Mouse (Mus musculus): ENCODE measurements around the gene Ccm2l. TPM values are rescaled to one million over a fixed set of nuclear protein-coding genes. Genes with fewer than 3 reads are reported as not detected.

Gene Ccm2l
- total and polyA plus RNA-seq, 2 experiments from 2014 or later = 1.1 to 7.4 TPM

DNA sequence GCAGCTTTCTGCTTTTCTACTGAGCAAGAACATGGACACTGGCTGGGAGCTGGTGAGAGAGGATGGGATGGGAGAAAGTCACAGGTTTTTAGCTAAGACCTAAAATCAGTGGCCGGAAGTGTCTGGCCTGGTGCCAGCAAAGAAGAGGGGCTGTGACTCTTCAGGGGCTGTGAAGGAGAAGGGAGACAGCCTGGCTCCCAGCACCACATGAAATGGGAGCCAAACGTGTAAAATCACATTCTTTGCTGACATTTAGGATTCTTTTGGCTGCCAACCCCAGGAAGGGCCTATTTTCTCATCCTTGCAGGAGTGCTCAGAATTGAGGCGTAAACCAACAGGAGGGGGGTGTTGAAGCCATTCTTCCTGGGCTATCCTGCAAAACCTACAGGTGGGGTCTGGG lies 21.9 kb upstream of the Ccm2l start:
- no peak overlapping the region for H3K27ac ChIP-seq (ENCODE audit: low read depth, low read length)
- peak; percentile 37 for DNase-seq
- ATAC-seq = peak; percentile 14; the same call in 1 of the 2 replicates

DNA sequence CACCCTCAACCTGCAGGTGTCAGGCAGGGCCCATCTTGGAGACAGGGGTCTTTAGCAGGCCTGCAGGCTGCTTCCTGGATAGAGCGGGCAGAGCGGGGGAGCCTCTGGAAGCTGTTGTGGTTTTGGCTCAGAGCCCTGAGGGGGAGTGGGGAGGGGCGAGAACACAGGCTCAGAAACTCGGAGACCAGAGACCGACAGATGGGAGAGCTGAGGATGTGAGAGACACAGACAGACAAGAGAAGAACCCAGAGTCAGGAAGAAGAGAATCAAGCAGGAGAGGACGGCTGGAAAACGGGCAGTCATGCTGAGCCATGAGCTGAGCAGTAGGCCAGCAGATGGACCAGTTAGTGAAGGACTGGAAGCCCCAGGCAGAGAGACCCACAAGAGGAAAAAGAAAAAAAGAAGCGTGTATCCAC lies 19.9 kb upstream of the Ccm2l start:
- Histone ChIP-seq H3K36me3 (ENCODE audit: insufficient read depth) (0 out of 2 replicates have a peak, but pooled peaks cover under 1% of the 10 kb centered on the region), H3K4me1 (ENCODE audit: insufficient read depth) (peaks cover 14% of the 10 kb centered on the region; the same call in 1 of the 2 replicates), H3K4me2 (ENCODE audit: low read depth) (no peak overlapping the region), H3K4me3 (ENCODE audit: low read depth, low read length) (no peak overlapping the region), H3K9me3 (ENCODE audit: low read length) (no peaks in the 10 kb centered on the region), H3K27me3 (ENCODE audit: insufficient read depth, low read length) (no peaks in the 10 kb centered on the region), H3K9ac (no peak overlapping the region), H3K27ac (ENCODE audit: low read depth, low read length) (peak overlapping the region; percentile 36; the same call in 1 of the 2 replicates)
- DNase-seq = peak; percentile 66
- peak; percentile 34 for ATAC-seq
- 23% methylated on average over 8 of the region's 8 CpGs for WGBS
- no peak for TF ChIP-seq CTCF (IDR thresholded peaks at IDR 0.05; ENCODE audit: low read depth)

More for the DNA sequence above, 21.9 kb upstream of the Ccm2l start:
- TF ChIP-seq CTCF (IDR thresholded peaks at IDR 0.05; ENCODE audit: low read depth) = no peak
- Histone ChIP-seq H3K9me3 (ENCODE audit: low read length) (no peaks in the 10 kb centered on the region), H3K27me3 (ENCODE audit: insufficient read depth, low read length) (no peaks in the 10 kb centered on the region), H3K36me3 (ENCODE audit: insufficient read depth) (0 out of 2 replicates have a peak, but pooled peaks cover 4% of the 10 kb centered on the region), H3K9ac (no peak overlapping the region), H3K4me3 (ENCODE audit: low read depth, low read length) (no peak overlapping the region), H3K4me2 (ENCODE audit: low read depth) (no peak overlapping the region), H3K4me1 (ENCODE audit: insufficient read depth) (peaks cover 5% of the 10 kb centered on the region; the same call in 1 of the 2 replicates)
- WGBS = 46% methylated on average over 3 of the region's 3 CpGs

DNA sequence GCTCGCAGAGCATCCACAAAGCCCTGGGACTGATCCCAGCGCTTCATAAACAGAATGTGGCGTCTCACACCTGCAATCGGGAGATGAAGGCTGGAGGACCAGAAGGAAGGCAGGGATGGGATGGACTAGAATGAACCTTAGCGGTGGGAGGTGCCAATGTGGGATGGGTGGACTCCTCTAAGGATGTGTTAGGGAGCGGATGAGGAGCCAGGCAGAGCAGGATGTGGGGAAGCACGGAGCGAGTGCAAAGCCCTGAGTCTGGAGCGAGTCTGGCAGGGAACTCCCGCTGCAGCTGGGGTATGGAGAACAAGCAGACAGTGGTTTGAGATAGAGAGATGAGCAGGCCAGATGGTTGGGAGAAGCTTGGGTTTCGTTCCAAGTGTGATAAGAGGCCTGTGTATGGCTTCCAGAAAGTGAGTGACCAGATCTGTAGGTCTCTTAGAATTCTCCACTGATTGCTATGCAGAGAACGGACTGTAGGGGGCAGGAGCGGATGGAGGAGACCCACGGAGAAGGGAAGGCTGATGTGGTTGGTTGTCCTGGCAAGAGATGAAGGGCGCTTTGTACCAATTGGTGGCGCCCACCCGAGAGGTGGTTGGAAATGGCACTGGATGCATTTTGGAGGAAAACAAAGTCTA lies 17.8 kb upstream of the Ccm2l start:
- DNase-seq (peak; percentile 73), ATAC-seq (peak; percentile 37)
- Histone ChIP-seq H3K4me2 (ENCODE audit: low read depth) (no peak overlapping the region), H3K4me3 (ENCODE audit: low read depth, low read length) (no peak overlapping the region), H3K9ac (no peak overlapping the region), H3K9me3 (ENCODE audit: low read length) (no peaks in the 10 kb centered on the region), H3K27me3 (ENCODE audit: insufficient read depth, low read length) (no peaks in the 10 kb centered on the region; the same call in 1 of the 2 replicates), H3K36me3 (ENCODE audit: insufficient read depth) (no peaks in the 10 kb centered on the region), H3K4me1 (ENCODE audit: insufficient read depth) (peaks cover 14% of the 10 kb centered on the region; the same call in 1 of the 2 replicates), H3K27ac (ENCODE audit: low read depth, low read length) (no peak overlapping the region)
- peak; percentile 74 for TF ChIP-seq CTCF (IDR thresholded peaks at IDR 0.05; ENCODE audit: low read depth)
- WGBS = 32% methylated on average over 17 of the region's 17 CpGs

DNA sequence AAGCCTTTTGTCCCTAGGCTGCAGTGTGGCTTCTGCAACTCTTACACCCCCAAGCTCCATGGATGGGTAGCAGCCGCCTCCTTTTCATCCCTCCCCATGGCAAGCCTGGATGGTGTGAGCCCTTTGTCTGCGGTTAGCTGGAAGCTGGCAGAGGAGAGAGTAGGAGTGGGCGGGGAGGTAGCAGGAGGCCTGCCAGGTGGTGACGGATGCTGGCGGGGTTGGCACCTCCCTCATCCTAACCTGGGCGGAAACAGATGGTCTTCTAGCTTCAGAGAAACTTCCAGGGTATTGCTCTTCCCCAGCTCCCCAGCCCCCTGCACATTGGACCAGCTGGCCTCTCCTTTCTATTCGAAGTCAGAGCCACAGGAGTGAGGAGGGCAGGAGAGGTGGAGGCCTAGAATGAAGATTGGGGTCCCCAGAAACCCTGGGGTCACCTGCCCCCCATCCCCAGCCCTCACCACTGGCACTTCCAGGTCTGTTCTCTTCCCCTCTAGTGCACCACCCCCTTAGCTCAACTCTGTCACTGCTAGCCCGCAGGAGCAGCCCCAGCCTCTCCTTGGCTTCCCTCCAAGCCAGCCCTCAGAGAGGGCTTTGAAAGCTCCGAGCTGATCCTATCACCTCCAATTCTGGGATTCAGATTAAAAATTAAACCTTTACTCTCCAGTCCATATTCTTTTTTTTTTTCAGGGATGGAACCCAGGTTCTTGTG lies 16.3 kb upstream of the Ccm2l start:
- H3K4me3 ChIP-seq (ENCODE audit: low read depth, low read length) = no peak overlapping the region
- H3K4me2 ChIP-seq (ENCODE audit: low read depth) = no peak overlapping the region
- peak; percentile 66 for ATAC-seq
- H3K9ac ChIP-seq = no peak overlapping the region
- peak overlapping the region; percentile 40 for H3K27ac ChIP-seq (ENCODE audit: low read depth, low read length)
- no peak for TF ChIP-seq CTCF (IDR thresholded peaks at IDR 0.05; ENCODE audit: low read depth)
- no peaks in the 10 kb centered on the region; the same call in 1 of the 2 replicates for H3K27me3 ChIP-seq (ENCODE audit: insufficient read depth, low read length)
- peaks cover 7% of the 10 kb centered on the region; the same call in 1 of the 2 replicates for H3K36me3 ChIP-seq (ENCODE audit: insufficient read depth)
- peaks cover 14% of the 10 kb centered on the region; the same call in 1 of the 2 replicates for H3K4me1 ChIP-seq (ENCODE audit: insufficient read depth)
- DNase-seq = peak; percentile 48
- no peaks in the 10 kb centered on the region for H3K9me3 ChIP-seq (ENCODE audit: low read length)
- 33% methylated on average over 9 of the region's 9 CpGs for WGBS

DNA sequence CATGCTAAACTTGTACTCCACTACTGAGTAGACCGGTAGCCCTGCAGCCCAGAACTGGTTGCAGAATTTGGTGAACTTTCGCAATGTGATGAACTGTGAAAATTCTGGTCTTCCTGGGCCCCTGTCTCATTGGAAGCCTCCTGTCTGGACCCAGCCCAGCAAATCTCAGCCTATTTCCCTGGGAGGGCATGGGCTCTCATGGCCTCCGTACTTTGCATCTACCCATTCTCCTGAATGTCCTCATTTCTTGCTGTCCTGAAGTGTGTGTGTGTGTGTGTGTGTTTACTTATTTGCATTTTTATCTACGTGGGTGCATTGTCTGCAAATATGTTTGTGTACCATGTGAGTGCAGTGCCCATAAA lies 15.8 kb upstream of the Ccm2l start:
- Histone ChIP-seq H3K9ac (no peak overlapping the region), H3K36me3 (ENCODE audit: insufficient read depth) (peaks cover 12% of the 10 kb centered on the region; the same call in 1 of the 2 replicates), H3K9me3 (ENCODE audit: low read length) (no peaks in the 10 kb centered on the region), H3K27ac (ENCODE audit: low read depth, low read length) (no peak overlapping the region), H3K4me3 (ENCODE audit: low read depth, low read length) (no peak overlapping the region), H3K27me3 (ENCODE audit: insufficient read depth, low read length) (no peaks in the 10 kb centered on the region; the same call in 1 of the 2 replicates), H3K4me1 (ENCODE audit: insufficient read depth) (peaks cover 14% of the 10 kb centered on the region; the same call in 1 of the 2 replicates), H3K4me2 (ENCODE audit: low read depth) (no peak overlapping the region)
- TF ChIP-seq CTCF (IDR thresholded peaks at IDR 0.05; ENCODE audit: low read depth) = no peak
- ATAC-seq = no peak
- DNase-seq = no peak
- 68% methylated on average over 4 of the region's 4 CpGs for WGBS

DNA sequence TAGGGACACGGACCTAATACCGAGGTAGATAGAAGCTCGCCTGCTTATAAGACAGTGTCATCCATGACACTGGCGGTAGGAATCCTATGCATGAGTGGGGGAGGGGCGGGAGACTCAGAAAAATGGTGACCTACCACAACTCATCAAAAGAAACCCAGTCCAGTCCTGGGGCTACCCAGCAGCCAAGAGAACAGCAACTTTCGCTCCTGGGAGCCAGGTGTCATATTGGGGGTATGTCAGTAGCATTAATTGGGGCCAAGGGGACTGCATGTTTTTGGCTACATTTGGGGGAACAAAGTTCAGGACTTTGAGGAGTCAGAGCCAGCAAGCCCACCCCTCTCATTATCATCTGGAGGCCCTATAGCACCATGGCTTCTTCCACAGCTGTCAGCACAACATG lies 14.7 kb upstream of the Ccm2l start:
- no peak overlapping the region for H3K4me2 ChIP-seq (ENCODE audit: low read depth)
- no peaks in the 10 kb centered on the region; the same call in 1 of the 2 replicates for H3K27me3 ChIP-seq (ENCODE audit: insufficient read depth, low read length)
- ATAC-seq (no peak), DNase-seq (no peak)
- H3K4me3 ChIP-seq (ENCODE audit: low read depth, low read length) = no peak overlapping the region
- H3K27ac ChIP-seq (ENCODE audit: low read depth, low read length) = no peak overlapping the region
- H3K9me3 ChIP-seq (ENCODE audit: low read length) = no peaks in the 10 kb centered on the region
- H3K4me1 ChIP-seq (ENCODE audit: insufficient read depth) = peaks cover 14% of the 10 kb centered on the region; the same call in 1 of the 2 replicates
- TF ChIP-seq CTCF (IDR thresholded peaks at IDR 0.05; ENCODE audit: low read depth) = no peak
- 89% methylated on average over 6 of the region's 6 CpGs for WGBS
- no peak overlapping the region for H3K9ac ChIP-seq
- peaks cover 16% of the 10 kb centered on the region; the same call in 1 of the 2 replicates for H3K36me3 ChIP-seq (ENCODE audit: insufficient read depth)

DNA sequence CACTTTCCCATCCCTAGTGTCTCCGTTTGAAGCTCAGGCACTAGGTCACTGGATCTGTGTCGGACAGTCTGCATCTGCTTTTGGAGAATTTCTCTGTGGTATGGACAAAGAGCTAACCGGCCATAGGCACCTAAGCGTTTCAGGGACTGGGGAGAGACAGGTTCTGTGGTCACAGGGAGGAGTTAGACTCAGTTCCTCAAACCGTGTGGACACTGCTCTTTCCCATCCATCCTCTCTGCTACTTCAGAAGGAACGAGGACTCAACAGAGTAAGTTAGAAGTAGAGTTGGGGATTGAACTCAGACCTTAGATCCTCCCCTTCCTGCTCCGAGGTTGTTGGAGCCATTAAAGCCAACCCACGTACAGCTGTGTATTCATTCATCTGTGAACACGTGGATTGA lies 14.2 kb upstream of the Ccm2l start:
- no peaks in the 10 kb centered on the region for H3K9me3 ChIP-seq (ENCODE audit: low read length)
- no peak overlapping the region for H3K4me2 ChIP-seq (ENCODE audit: low read depth)
- no peaks in the 10 kb centered on the region; the same call in 1 of the 2 replicates for H3K27me3 ChIP-seq (ENCODE audit: insufficient read depth, low read length)
- H3K4me3 ChIP-seq (ENCODE audit: low read depth, low read length) = no peak overlapping the region
- TF ChIP-seq CTCF (IDR thresholded peaks at IDR 0.05; ENCODE audit: low read depth) = no peak
- H3K36me3 ChIP-seq (ENCODE audit: insufficient read depth) = peaks cover 20% of the 10 kb centered on the region; the same call in 1 of the 2 replicates
- ATAC-seq = no peak
- peaks cover 12% of the 10 kb centered on the region; the same call in 1 of the 2 replicates for H3K4me1 ChIP-seq (ENCODE audit: insufficient read depth)
- no peak overlapping the region for H3K27ac ChIP-seq (ENCODE audit: low read depth, low read length)
- no peak for DNase-seq
- 79% methylated on average over 9 of the region's 9 CpGs for WGBS
- H3K9ac ChIP-seq = no peak overlapping the region
